Mouse (Mus musculus): Measurements from ENCODE around the gene Rnf166. TPM values are rescaled to one million over a fixed set of nuclear protein-coding genes. Genes with fewer than 3 reads are reported as not detected.

Rnf166 gene
- total RNA-seq, 2 experiments from 2014 or later: 28.7 to 28.9 TPM

DNA sequence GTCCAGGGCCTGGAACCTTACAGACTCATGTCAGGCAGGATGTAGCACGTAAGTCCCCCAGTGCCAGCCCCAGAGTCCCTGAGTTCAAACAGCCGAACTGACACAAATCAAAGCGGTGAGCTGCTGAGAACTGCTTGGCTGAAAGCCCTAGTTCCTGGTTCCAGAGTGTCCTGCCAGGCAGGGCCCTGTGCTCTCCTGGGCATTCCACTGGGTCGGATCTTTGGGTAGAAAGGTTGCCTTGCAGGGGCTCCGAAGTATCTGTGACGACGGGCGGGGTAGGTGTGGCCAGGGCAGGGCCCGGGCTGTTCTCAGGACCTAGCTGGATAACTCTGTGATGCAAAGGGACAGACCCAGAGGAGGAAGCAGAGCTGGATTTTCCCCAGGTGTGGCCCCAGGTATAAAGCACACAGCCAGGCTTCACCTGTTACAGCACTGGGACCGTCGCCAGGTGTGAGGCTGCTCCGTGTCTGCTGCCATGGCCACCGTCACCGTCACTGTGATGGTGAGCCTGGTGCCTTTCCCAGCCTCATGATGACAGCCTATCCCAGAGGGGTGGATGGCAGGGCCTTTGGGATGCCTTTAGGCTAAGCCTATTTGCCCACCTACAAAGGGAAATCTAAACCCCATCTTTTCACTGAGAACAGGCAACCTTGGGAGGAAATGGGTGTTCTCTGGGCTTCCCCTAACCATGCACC lies 54.3 kb downstream of the Rnf166 start, which contains the start of gene Il17c:
TSS of gene Il17c (plus strand) at position 645 of the 695 bp plus-strand sequence.
- no peak for DNase-seq
- intact Hi-C loops (cut with DNase I): no loop called here

- peak in 1 of 2 experiments; percentile 49 for DNase-seq
- intact Hi-C loops (cut with DNase I): no loop called here
These were observed 55.8 kb downstream of the Rnf166 start for GRCm38 (mm10) chr8:122419881-122420555.

Small RNA genes within 50 kb of the gene (microRNA-seq; reads per million reads assigned to microRNA genes)
- gene Gm24366: 0 reads per million in 2 experiments

Other genes with a start within 250 kb of the Rnf166 start
- 10 to 100 TPM; 25.5 to 26.9 TPM for gene Zfpm1, start 193.9 kb downstream of the Rnf166 start, total RNA-seq (2021)
- not detected for gene Trhr2, start 115.3 kb downstream of the Rnf166 start, total RNA-seq (2021)
- 10 to 100 TPM; 22.4 to 22.8 TPM for gene Zc3h18, start 99.5 kb downstream of the Rnf166 start, total RNA-seq (2021)
- not detected for gene Il17c, start 54.0 kb downstream of the Rnf166 start, total RNA-seq (2021)
- 10 to 100 TPM; 43.8 to 47.4 TPM for gene Cyba, start 43.1 kb downstream of the Rnf166 start, total RNA-seq (2021)
- 1 to 10 TPM; 4.7 to 5.0 TPM for gene Mvd, start 32.6 kb downstream of the Rnf166 start, total RNA-seq (2021)
- 1 to 10 TPM; 1.1 to 1.6 TPM for gene Snai3, start 15.3 kb downstream of the Rnf166 start, total RNA-seq (2021)
- gene Ctu2, start 79 bp upstream of the Rnf166 start, total RNA-seq (2021): 10 to 100 TPM; 10.8 TPM
- gene Piezo1, start 75.3 kb upstream of the Rnf166 start, total RNA-seq (2021): 10 to 100 TPM; 27.2 to 30.2 TPM
- 1 to 10 TPM; 3.6 to 4.6 TPM for gene Cdt1, start 92.0 kb upstream of the Rnf166 start, total RNA-seq (2021)
- gene Aprt, start 100.8 kb upstream of the Rnf166 start, total RNA-seq (2021): 10 to 100 TPM; 32.7 to 34.5 TPM
- gene Galns, start 135.4 kb upstream of the Rnf166 start, total RNA-seq (2021): 1 to 10 TPM; 3.5 to 4.1 TPM
- 10 to 100 TPM; 45.9 to 57.2 TPM for gene Trappc2l, start 135.6 kb upstream of the Rnf166 start, total RNA-seq (2021)
- gene Pabpn1l, start 146.7 kb upstream of the Rnf166 start, total RNA-seq (2021): under 1 TPM in 1 of 2 experiments, not detected in 1; 0.20 TPM
- 10 to 100 TPM; 22.1 to 25.3 TPM for gene Cbfa2t3, start 223.0 kb upstream of the Rnf166 start, total RNA-seq (2021)